Mouse (Mus musculus) myocyte (in vitro differentiated cells): Measurements from ENCODE around the gene Robo1. TPM values are rescaled to one million over a fixed set of nuclear protein-coding genes. Genes with fewer than 3 reads are reported as not detected.

Experiments used
- H3K27me3 ChIP-seq: one replicate; pipeline ENCODE4 v1.6.1; 2011; ENCODE audit not compliant: control insufficient read depth, insufficient read depth, insufficient read length
- H3K36me3 ChIP-seq: one replicate; pipeline ENCODE4 v1.6.1; 2011; ENCODE audit not compliant: control insufficient read depth, insufficient read depth
- H3K4me2 ChIP-seq: one replicate; pipeline ENCODE4 v1.6.1; 2011; ENCODE audit warnings: low read depth, control low read depth
- H3K4me3 ChIP-seq: one replicate; pipeline ENCODE4 v1.5.1; 2011; ENCODE audit warnings: mild to moderate bottlenecking, control low read depth, moderate library complexity
- H3K79me2 ChIP-seq: one replicate; pipeline ENCODE4 v1.6.1; 2011; ENCODE audit not compliant: control insufficient read depth, insufficient read depth
- H3ac ChIP-seq: one replicate; pipeline ENCODE4 v1.6.1; 2011; ENCODE audit not compliant: control insufficient read depth, insufficient read length
- CEBPB ChIP-seq: IDR thresholded peaks from 2 replicates; pipeline ENCODE4 v1.6.1; 2011; ENCODE audit warnings: mild to moderate bottlenecking, moderate library complexity; ENCODE audit not compliant: poor library complexity, insufficient read depth, severe bottlenecking
- E2F4 ChIP-seq: IDR thresholded peaks from one replicate; pipeline ENCODE4 v1.6.1; 2011; ENCODE audit warnings: mild to moderate bottlenecking, control low read depth, moderate library complexity; ENCODE audit not compliant: insufficient read depth
- MAX ChIP-seq: IDR thresholded peaks from one replicate; pipeline ENCODE4 v1.6.1; 2011; ENCODE audit warnings: low read depth, mild to moderate bottlenecking, control low read depth
- MYOD1 ChIP-seq, 3 experiments: IDR thresholded peaks; one replicate each; pipeline ENCODE4 v1.6.1; 2011; ENCODE audit warnings: control low read depth in 2 of 3, low read depth in 2 of 3, mild to moderate bottlenecking in 2 of 3, moderate library complexity in 1 of 3; ENCODE audit not compliant: insufficient read length in 2 of 3, control insufficient read depth in 1 of 3
- MYOG ChIP-seq, 3 experiments: IDR thresholded peaks; one replicate each; pipeline ENCODE4 v1.6.1; 2011; ENCODE audit warnings: control low read depth in 2 of 3, low read depth in 2 of 3, mild to moderate bottlenecking in 2 of 3; ENCODE audit not compliant: insufficient read length in 2 of 3, control insufficient read depth in 1 of 3, insufficient read depth in 1 of 3
- POLR2A ChIP-seq: IDR thresholded peaks from one replicate; pipeline ENCODE4 v1.6.1; 2011; ENCODE audit warnings: low read depth, mild to moderate bottlenecking, control low read depth, moderate library complexity; ENCODE audit not compliant: insufficient read length
- POLR2AphosphoS2 ChIP-seq: IDR thresholded peaks from one replicate; pipeline ENCODE4 v1.6.1; 2011; ENCODE audit warnings: low read depth, control low read depth; ENCODE audit not compliant: insufficient read length
- REST ChIP-seq: IDR thresholded peaks from one replicate; pipeline ENCODE4 v1.6.1; 2011; ENCODE audit warnings: mild to moderate bottlenecking, control low read depth, moderate library complexity; ENCODE audit not compliant: insufficient read depth, insufficient read length
- SRF ChIP-seq: IDR thresholded peaks from one replicate; pipeline ENCODE4 v1.6.1; 2011; ENCODE audit warnings: low read depth; ENCODE audit not compliant: control insufficient read depth, insufficient read length
- TCF12 ChIP-seq: IDR thresholded peaks from one replicate; pipeline ENCODE4 v1.6.1; 2011; ENCODE audit warnings: mild to moderate bottlenecking, control low read depth; ENCODE audit not compliant: poor library complexity, insufficient read depth, severe bottlenecking
- TCF3 ChIP-seq: IDR thresholded peaks from one replicate; pipeline ENCODE4 v1.6.1; 2011; ENCODE audit warnings: low read depth, control low read depth; ENCODE audit not compliant: insufficient read length
- USF1 ChIP-seq: IDR thresholded peaks from one replicate; pipeline ENCODE4 v1.6.1; 2011; ENCODE audit warnings: low read depth, mild to moderate bottlenecking, control low read depth, moderate library complexity
- polyA plus RNA-seq: library from polyadenylated mRNA; unstranded; fragments of >200 nt; fragmentation: generic; extraction: Trizol; gene quantifications from one replicate; pipeline ENCODE4 v1.2.1, GENCODE M21; 2012; ENCODE audit warnings: missing spikeins

The Robo1 gene
- polyA plus RNA-seq, 1 experiment, result 3.5 TPM

GRCm38 (mm10) chr16:72645890-72646289 is 337.8 kb downstream of the Robo1 start:
- H3K4me3 ChIP-seq, result no peak overlapping the region
- H3ac ChIP-seq, result no peak overlapping the region
- no peaks in the 10 kb centered on the region for H3K79me2 ChIP-seq
- H3K36me3 ChIP-seq, result no peaks in the 10 kb centered on the region
- no peak overlapping the region for H3K4me2 ChIP-seq
- TF ChIP-seq MAX (no peak), E2F4 (no peak), POLR2AphosphoS2 (no peak), MYOD1 (IDR thresholded peaks at IDR 0.05; ENCODE audit: control insufficient read depth in 1 of 3, insufficient read length in 2 of 3, low read depth in 2 of 3) (no peak), TCF3 (no peak)
- no peaks in the 10 kb centered on the region for H3K27me3 ChIP-seq

- no peaks in the 10 kb centered on the region for H3K36me3 ChIP-seq
- TF ChIP-seq TCF3, result no peak
- no peak for TF ChIP-seq USF1
- TF ChIP-seq POLR2AphosphoS2, result no peak
- no peak for TF ChIP-seq POLR2A
- no peak for TF ChIP-seq SRF
- TF ChIP-seq MAX, result no peak
- no peak for TF ChIP-seq CEBPB
- no peak for TF ChIP-seq REST
- no peak for TF ChIP-seq MYOG (IDR thresholded peaks at IDR 0.05; ENCODE audit: control insufficient read depth in 1 of 3, insufficient read depth in 1 of 3, insufficient read length in 2 of 3, low read depth in 2 of 3)
- TF ChIP-seq MYOD1 (IDR thresholded peaks at IDR 0.05; ENCODE audit: control insufficient read depth in 1 of 3, insufficient read length in 2 of 3, low read depth in 2 of 3), result no peak
- no peak for TF ChIP-seq TCF12
- TF ChIP-seq E2F4, result no peak
- peak overlapping the region; percentile 42 for H3K4me2 ChIP-seq
These were observed 341.2 kb downstream of the Robo1 start for GRCm38 (mm10) chr16:72649314-72649713.

GRCm38 (mm10) chr16:72655411-72655810 is 347.3 kb downstream of the Robo1 start:
- Histone ChIP-seq H3K27me3 (no peaks in the 10 kb centered on the region), H3K79me2 (no peaks in the 10 kb centered on the region), H3ac (no peak overlapping the region), H3K4me3 (no peak overlapping the region), H3K36me3 (no peaks in the 10 kb centered on the region), H3K4me2 (no peak overlapping the region)
- TF ChIP-seq TCF3 (no peak), MYOD1 (IDR thresholded peaks at IDR 0.05; ENCODE audit: control insufficient read depth in 1 of 3, insufficient read length in 2 of 3, low read depth in 2 of 3) (no peak), POLR2A (no peak), USF1 (no peak), CEBPB (no peak), REST (no peak), SRF (no peak), E2F4 (no peak)

More at GRCm38 (mm10) chr16:72649314-72649713, 341.2 kb downstream of the Robo1 start:
- Histone ChIP-seq H3K27me3 (no peaks in the 10 kb centered on the region), H3K4me3 (no peak overlapping the region), H3ac (no peak overlapping the region), H3K79me2 (no peaks in the 10 kb centered on the region)

GRCm38 (mm10) chr16:72662837-72663350 is 354.8 kb downstream of the Robo1 start:
- TF ChIP-seq POLR2AphosphoS2 (peak; percentile 50), SRF (no peak), POLR2A (peak; percentile 79), MAX (no peak), MYOD1 (IDR thresholded peaks at IDR 0.05; ENCODE audit: control insufficient read depth in 1 of 3, insufficient read length in 2 of 3, low read depth in 2 of 3) (no peak), USF1 (no peak), MYOG (IDR thresholded peaks at IDR 0.05; ENCODE audit: control insufficient read depth in 1 of 3, insufficient read depth in 1 of 3, insufficient read length in 2 of 3, low read depth in 2 of 3) (no peak), TCF12 (no peak), TCF3 (no peak), REST (no peak), CEBPB (no peak), E2F4 (no peak)
- Histone ChIP-seq H3K36me3 (no peaks in the 10 kb centered on the region), H3K79me2 (peaks cover 10% of the 10 kb centered on the region), H3K4me3 (peak overlapping the region; percentile 55), H3K27me3 (no peaks in the 10 kb centered on the region), H3K4me2 (peak overlapping the region; percentile 75), H3ac (peak overlapping the region; percentile 0)

GRCm38 (mm10) chr16:72663351-72664232 is 355.5 kb downstream of the Robo1 start:
- H3K4me3 ChIP-seq, result peak overlapping the region; percentile 55
- H3K79me2 ChIP-seq, result peaks cover 15% of the 10 kb centered on the region
- peak overlapping the region; percentile 0 for H3ac ChIP-seq
- TF ChIP-seq MAX, result no peak
- peak in 1 of 3 experiments; percentile 18 for TF ChIP-seq MYOG (IDR thresholded peaks at IDR 0.05; ENCODE audit: control insufficient read depth in 1 of 3, insufficient read depth in 1 of 3, insufficient read length in 2 of 3, low read depth in 2 of 3)
- TF ChIP-seq CEBPB, result no peak
- TF ChIP-seq POLR2A, result no peak
- TF ChIP-seq MYOD1 (IDR thresholded peaks at IDR 0.05; ENCODE audit: control insufficient read depth in 1 of 3, insufficient read length in 2 of 3, low read depth in 2 of 3), result peak in 1 of 3 experiments; percentile 32
- H3K4me2 ChIP-seq, result peak overlapping the region; percentile 75
- H3K27me3 ChIP-seq, result no peaks in the 10 kb centered on the region
- no peaks in the 10 kb centered on the region for H3K36me3 ChIP-seq
